1 mouse cellular context compared by ENCODE assay signal in genomic region chr19:43752489-43753225, GRCm38 (mm10).
TF ChIP-seq lines count a peak whose summit lies in the region.

TSS of gene Cutc (plus strand) at chr19:43752996.
TSS of gene Cox15 (minus strand) at chr19:43753000.

TF ChIP-seq in CH12.LX, 34 proteins besides CTCF, POLR2A, EP300 and RAD21 (continued from another document):
- TF ChIP-seq JUND (conservative IDR thresholded peaks at IDR 0.05; ENCODE audit: low read depth, low read length) (peak; percentile 31; the same call in 1 of the 2 replicates), MAX (IDR thresholded peaks at IDR 0.05; ENCODE audit: low read length) (peak; percentile 78), CHD2 (IDR thresholded peaks at IDR 0.05; ENCODE audit: low read length) (peak; percentile 71), MAFK (IDR thresholded peaks at IDR 0.05; ENCODE audit: insufficient replicate concordance, low read length) (0 out of 2 replicates have a peak, but pooled peaks have one; percentile 42), NELFE (IDR thresholded peaks at IDR 0.05; ENCODE audit: low read depth, low read length) (peak; percentile 98), MYC (IDR thresholded peaks at IDR 0.05; ENCODE audit: low read depth, low read length) (0 out of 2 replicates have a peak, but pooled peaks have one; percentile 55), KAT2A (IDR thresholded peaks at IDR 0.05; ENCODE audit: insufficient replicate concordance, low read length) (0 out of 2 replicates have a peak, but pooled peaks have one; percentile 61), HCFC1 (IDR thresholded peaks at IDR 0.05; ENCODE audit: low read depth, low read length) (peak; percentile 83), ZC3H11A (IDR thresholded peaks at IDR 0.05; ENCODE audit: low read depth, low read length) (no peak), E2F4 (IDR thresholded peaks at IDR 0.05; ENCODE audit: insufficient replicate concordance, low read depth, low read length) (no peak), NRF1 (IDR thresholded peaks at IDR 0.05; ENCODE audit: low read depth, low read length) (peak; percentile 53; the same call in 1 of the 2 replicates), ELF1 (IDR thresholded peaks at IDR 0.05; ENCODE audit: low read depth, low read length) (peak; percentile 94), TCF12 (IDR thresholded peaks at IDR 0.05; ENCODE audit: low read depth, low read length) (peak; percentile 90), ZKSCAN1 (IDR thresholded peaks at IDR 0.05; ENCODE audit: borderline replicate concordance, low read depth, low read length) (no peak)
